Comparison of ENCODE assay signal across 8 mouse cellular contexts in genomic region chr2:73572539-73573372, GRCm38 (mm10). TPM values are rescaled to one million over a fixed set of nuclear protein-coding genes. Genes with fewer than 3 reads are reported as not detected.
DNase-seq lines count a peak whose midpoint lies in the region; ATAC-seq and TF ChIP-seq lines count a peak whose summit lies in the region.

No protein-coding gene starts in this region.

- no peak overlapping the region for H3K27ac ChIP-seq in MEL (ENCODE audit: control insufficient read depth, low read depth, low read length)
- H3K27ac ChIP-seq in forebrain, embryonic 12.5 days: peak overlapping the region; percentile 72
- H3K27ac ChIP-seq in heart, embryonic 16.5 days (ENCODE audit: low read length): no peak overlapping the region
- H3K27ac ChIP-seq in liver, embryonic 11.5 days (ENCODE audit: low read depth, low read length): no peak overlapping the region
- peak overlapping the region; percentile 71 for H3K27ac ChIP-seq in neural tube, embryonic 13.5 days (replicated peaks)

- H3K4me1 ChIP-seq in MEL (ENCODE audit: control insufficient read depth in 1 of 2, insufficient read depth in 2 of 2, low read length in 2 of 2): no peaks in the 10 kb centered on the region
- peaks cover 10% of the 10 kb centered on the region for H3K4me1 ChIP-seq in forebrain, embryonic 12.5 days
- H3K4me1 ChIP-seq in heart, embryonic 16.5 days (ENCODE audit: control insufficient read depth, insufficient read depth, low read length): no peaks in the 10 kb centered on the region
- no peaks in the 10 kb centered on the region for H3K4me1 ChIP-seq in liver, embryonic 11.5 days (replicated peaks; ENCODE audit: control insufficient read depth, insufficient read depth, low read length)
- H3K4me1 ChIP-seq in neural tube, embryonic 13.5 days (replicated peaks): peaks cover 8% of the 10 kb centered on the region; the same call in 1 of the 2 replicates

- no peaks in the 10 kb centered on the region for H3K36me3 ChIP-seq in MEL (ENCODE audit: control insufficient read depth in 1 of 2, insufficient read depth in 2 of 2, low read length in 2 of 2)
- no peaks in the 10 kb centered on the region for H3K36me3 ChIP-seq in forebrain, embryonic 12.5 days (replicated peaks)
- H3K36me3 ChIP-seq in heart, embryonic 16.5 days (ENCODE audit: control insufficient read depth, insufficient read depth): no peaks in the 10 kb centered on the region
- H3K36me3 ChIP-seq in liver, embryonic 11.5 days (ENCODE audit: control insufficient read depth, insufficient read depth, low read length): no peaks in the 10 kb centered on the region
- no peaks in the 10 kb centered on the region for H3K36me3 ChIP-seq in neural tube, embryonic 13.5 days

- TF ChIP-seq CTCF in MEL (IDR thresholded peaks at IDR 0.05 in 2 of 3, conservative IDR thresholded peaks at IDR 0.05 in 1 of 3; ENCODE audit: control insufficient read depth in 1 of 3, insufficient read depth in 1 of 3, low read depth in 2 of 3, low read length in 3 of 3, poor library complexity in 1 of 3, severe bottlenecking in 1 of 3): peak; percentile 93 to 95 (median 95)

- H3K9ac ChIP-seq in MEL (ENCODE audit: control insufficient read depth, low read depth, low read length, poor library complexity, severe bottlenecking): no peak overlapping the region
- H3K9ac ChIP-seq in forebrain, embryonic 12.5 days: 0 out of 2 replicates have a peak overlapping the region, but pooled peaks have one; percentile 17
- no peak overlapping the region for H3K9ac ChIP-seq in heart, embryonic 16.5 days (ENCODE audit: low read length)
- H3K9ac ChIP-seq in liver, embryonic 11.5 days (ENCODE audit: low read depth, low read length): no peak overlapping the region
- peak overlapping the region; percentile 43; the same call in 1 of the 2 replicates for H3K9ac ChIP-seq in neural tube, embryonic 13.5 days

- H3K9me3 ChIP-seq in MEL (replicated peaks; ENCODE audit: insufficient read depth, low read length): no peaks in the 10 kb centered on the region
- no peaks in the 10 kb centered on the region for H3K9me3 ChIP-seq in forebrain, embryonic 12.5 days
- no peaks in the 10 kb centered on the region for H3K9me3 ChIP-seq in heart, embryonic 16.5 days (replicated peaks; ENCODE audit: control insufficient read depth, low read length)
- H3K9me3 ChIP-seq in liver, embryonic 11.5 days (ENCODE audit: control insufficient read depth, low read length): no peaks in the 10 kb centered on the region
- H3K9me3 ChIP-seq in neural tube, embryonic 13.5 days: no peaks in the 10 kb centered on the region

- ATAC-seq in forebrain, embryonic 12.5 days (ENCODE audit: low FRiP score): peak; percentile 91
- no peak; the same call in 1 of the 2 replicates for ATAC-seq in heart, embryonic 16.5 days (replicated peaks; ENCODE audit: extremely low read depth, insufficient read depth, low FRiP score)
- ATAC-seq in liver, embryonic 11.5 days (replicated peaks; ENCODE audit: low FRiP score): no peak; the same call in 1 of the 2 replicates
- peak; percentile 94 for ATAC-seq in neural tube, embryonic 13.5 days (ENCODE audit: low read depth)

- peaks cover 5 to 10% of the 10 kb centered on the region in 2 experiments for H3K27me3 ChIP-seq in MEL (ENCODE audit: control insufficient read depth in 1 of 2, insufficient read depth in 2 of 2, low read length in 2 of 2)
- peaks cover 9% of the 10 kb centered on the region; the same call in 1 of the 2 replicates for H3K27me3 ChIP-seq in forebrain, embryonic 12.5 days
- peaks cover 4% of the 10 kb centered on the region; the same call in 1 of the 2 replicates for H3K27me3 ChIP-seq in heart, embryonic 16.5 days (ENCODE audit: control insufficient read depth, insufficient read depth, low read length)
- H3K27me3 ChIP-seq in liver, embryonic 11.5 days (replicated peaks; ENCODE audit: control insufficient read depth, insufficient read depth, low read length): peaks cover 3% of the 10 kb centered on the region; the same call in 1 of the 2 replicates
- peaks cover 8% of the 10 kb centered on the region; the same call in 1 of the 2 replicates for H3K27me3 ChIP-seq in neural tube, embryonic 13.5 days

- no peak for TF ChIP-seq EP300 in MEL (IDR thresholded peaks at IDR 0.05; ENCODE audit: low read depth in 1 of 2, low read length in 2 of 2)

- H3K79me2 ChIP-seq in MEL (ENCODE audit: control insufficient read depth, insufficient read depth, low read length, poor library complexity): no peaks in the 10 kb centered on the region

- TF ChIP-seq RAD21 in MEL (IDR thresholded peaks at IDR 0.05; ENCODE audit: low read depth, low read length): peak; percentile 84

- no peak overlapping the region for H3K4me3 ChIP-seq in MEL (ENCODE audit: control insufficient read depth in 1 of 2, insufficient read depth in 1 of 2, low read depth in 2 of 2, low read length in 2 of 2)
- H3K4me3 ChIP-seq in forebrain, embryonic 12.5 days (replicated peaks): peak overlapping the region; percentile 30
- H3K4me3 ChIP-seq in heart, embryonic 16.5 days (ENCODE audit: low read length): no peak overlapping the region
- H3K4me3 ChIP-seq in liver, embryonic 11.5 days (ENCODE audit: low read depth, low read length): no peak overlapping the region
- peak overlapping the region; percentile 28 for H3K4me3 ChIP-seq in neural tube, embryonic 13.5 days

- peak; percentile 73 for DNase-seq in MEL (ENCODE audit: low read depth, low spot score)
- DNase-seq in brain, embryonic 18.5 days (ENCODE audit: low read depth, low spot score): peak; percentile 93
- DNase-seq in kidney, postnatal 10 days: peak; percentile 86
- peak; percentile 56 for DNase-seq in liver, embryonic 11.5 days (ENCODE audit: low spot score)
- peak; percentile 54 for DNase-seq in thymus, postnatal 25 days

- no peak for TF ChIP-seq POLR2A in MEL (IDR thresholded peaks at IDR 0.05; ENCODE audit: control insufficient read depth in 1 of 2, insufficient read depth in 1 of 2, low read depth in 1 of 2, low read length in 2 of 2, poor library complexity in 1 of 2)

- peak overlapping the region; percentile 52 for H3K4me2 ChIP-seq in forebrain, embryonic 12.5 days
- peak overlapping the region; percentile 23; the same call in 1 of the 2 replicates for H3K4me2 ChIP-seq in heart, embryonic 16.5 days (ENCODE audit: low read depth, low read length)
- H3K4me2 ChIP-seq in liver, embryonic 11.5 days: 0 out of 2 replicates have a peak overlapping the region, but pooled peaks have one; percentile 8
- peak overlapping the region; percentile 52 for H3K4me2 ChIP-seq in neural tube, embryonic 13.5 days

- 23% methylated on average over 23 of the region's 23 CpGs for WGBS in forebrain, embryonic 12.5 days
- WGBS in heart, embryonic 16.5 days: 36% methylated on average over 23 of the region's 23 CpGs
- WGBS in liver, embryonic 11.5 days: 41% methylated on average over 23 of the region's 23 CpGs
- WGBS in neural tube, embryonic 13.5 days: 16% methylated on average over 23 of the region's 23 CpGs

TF ChIP-seq in MEL, 35 proteins besides CTCF, POLR2A, EP300 and RAD21:
- no peak for TF ChIP-seq ELF1 (IDR thresholded peaks at IDR 0.05; ENCODE audit: low read depth, low read length)
- TF ChIP-seq UBTF (IDR thresholded peaks at IDR 0.05; ENCODE audit: borderline replicate concordance, insufficient read depth, low read depth, low read length): no peak
- TF ChIP-seq BHLHE40 (IDR thresholded peaks at IDR 0.05; ENCODE audit: borderline replicate concordance, low read depth, low read length): peak; percentile 35; the same call in 1 of the 2 replicates
- no peak for TF ChIP-seq E2F4 (IDR thresholded peaks at IDR 0.05; ENCODE audit: borderline replicate concordance, low read depth, low read length)
- TF ChIP-seq MAZ (IDR thresholded peaks at IDR 0.05; ENCODE audit: low read depth, low read length): no peak
- no peak for TF ChIP-seq HCFC1 (IDR thresholded peaks at IDR 0.05; ENCODE audit: low read depth, low read length)
- TF ChIP-seq ZMIZ1 (IDR thresholded peaks at IDR 0.05; ENCODE audit: low read depth, low read length): no peak
- TF ChIP-seq NRF1 (IDR thresholded peaks at IDR 0.05; ENCODE audit: insufficient read depth, low read depth, low read length, poor library complexity, severe bottlenecking): peak; percentile 60
- TF ChIP-seq SMC3 (IDR thresholded peaks at IDR 0.05; ENCODE audit: low read depth, low read length): peak; percentile 94
- TF ChIP-seq MYB (IDR thresholded peaks at IDR 0.05; ENCODE audit: low read depth, low read length): no peak
- TF ChIP-seq MYC (IDR thresholded peaks at IDR 0.05; ENCODE audit: low read depth, low read length): 0 out of 2 replicates have a peak, but pooled peaks have one; percentile 28
- no peak for TF ChIP-seq NELFE (IDR thresholded peaks at IDR 0.05; ENCODE audit: low read depth, low read length)
- TF ChIP-seq ZC3H11A (IDR thresholded peaks at IDR 0.05; ENCODE audit: low read depth, low read length): peak; percentile 79
- no peak for TF ChIP-seq MAFK (IDR thresholded peaks at IDR 0.05; ENCODE audit: borderline replicate concordance, low read depth, low read length)
- no peak for TF ChIP-seq GATA1 (IDR thresholded peaks at IDR 0.05; ENCODE audit: low read depth, low read length)
TF ChIP-seq in MEL: peak in this region for 5.

RNA-seq across cellular contexts. Expression of gene Chrna1, which starts 7.4 kb away (rescaled TPM):
- 0.12 and 0.29 TPM in 2 replicates for total RNA-seq in MEL (2012; rRNA removed)
- polyA plus RNA-seq in MEL (2012; ENCODE audit: insufficient read depth in 1 of 2, insufficient read length in 2 of 2, low read depth in 1 of 2, low replicate concordance in 2 of 2, missing spikeins in 1 of 2): not detected
- 0.10 and 0.15 TPM in 2 replicates for polyA plus RNA-seq in forebrain, embryonic 12.5 days (2016; fragmentation: Nextera tagmentation; extraction: Ambion mirVana)
- polyA plus RNA-seq in heart, embryonic 16.5 days (2015; fragmentation: Nextera tagmentation; extraction: Ambion mirVana): 0.19 and 0.34 TPM in 2 replicates
- polyA plus RNA-seq in liver, embryonic 11.5 days (2014; fragmentation: Nextera tagmentation; extraction: Ambion mirVana): 0.66 and 0.70 TPM in 2 replicates
- 0.52 and 1.7 TPM in 2 replicates for polyA plus RNA-seq in neural tube, embryonic 13.5 days (2015; fragmentation: Nextera tagmentation; extraction: Ambion mirVana)

RNA-seq across cellular contexts. Expression of gene Wipf1, which starts 43.2 kb away (rescaled TPM):
- total RNA-seq in MEL (2012; rRNA removed): 5.2 and 7.8 TPM in 2 replicates
- polyA plus RNA-seq in MEL (2012; ENCODE audit: insufficient read depth in 1 of 2, insufficient read length in 2 of 2, low read depth in 1 of 2, low replicate concordance in 2 of 2, missing spikeins in 1 of 2): 10 to 100 TPM; 27.1 to 83.9 TPM
- polyA plus RNA-seq in forebrain, embryonic 12.5 days (2016; fragmentation: Nextera tagmentation; extraction: Ambion mirVana): 4.3 and 5.5 TPM in 2 replicates
- polyA plus RNA-seq in heart, embryonic 16.5 days (2015; fragmentation: Nextera tagmentation; extraction: Ambion mirVana): 5.0 and 7.4 TPM in 2 replicates
- 12.0 and 12.7 TPM in 2 replicates for polyA plus RNA-seq in liver, embryonic 11.5 days (2014; fragmentation: Nextera tagmentation; extraction: Ambion mirVana)
- polyA plus RNA-seq in neural tube, embryonic 13.5 days (2015; fragmentation: Nextera tagmentation; extraction: Ambion mirVana): 3.7 and 4.3 TPM in 2 replicates

Comparison
In these comparisons a context has a peak if more than half of its experiments do, and no peak if none do; other contexts are left out.
1. H3K27ac ChIP-seq: peak in forebrain, embryonic 12.5 days (single experiment) and neural tube, embryonic 13.5 days (single experiment); none in MEL (single experiment), heart, embryonic 16.5 days (single experiment) and liver, embryonic 11.5 days (single experiment).
2. H3K4me3 ChIP-seq: peak in forebrain, embryonic 12.5 days (single experiment) and neural tube, embryonic 13.5 days (single experiment); none in MEL (0 of 2), heart, embryonic 16.5 days (single experiment) and liver, embryonic 11.5 days (single experiment).
3. H3K9ac ChIP-seq: peak in forebrain, embryonic 12.5 days (single experiment) and neural tube, embryonic 13.5 days (single experiment); none in MEL (single experiment), heart, embryonic 16.5 days (single experiment) and liver, embryonic 11.5 days (single experiment).
4. ATAC-seq: peak in forebrain, embryonic 12.5 days (single experiment) and neural tube, embryonic 13.5 days (single experiment); none in heart, embryonic 16.5 days (single experiment) and liver, embryonic 11.5 days (single experiment).
5. Peak in every context shown above with its lines, with median percentiles within 50 percentile points of each other: DNase-seq and H3K4me2 ChIP-seq.